Mouse (Mus musculus) neural tube, embryonic 15.5 days (tissue): ENCODE results near the gene Npy. TPM values are rescaled to one million over a fixed set of nuclear protein-coding genes. Genes with fewer than 3 reads are reported as not detected.

Experiments
- ATAC-seq: fragments of 200-750 bp; cut with Nextera tagmentation; 2 replicates; pipeline ENCODE4 v1.8.0; 2017; ENCODE audit warnings: mild to moderate bottlenecking, moderate TSS enrichment, moderate library complexity; ENCODE audit not compliant: low FRiP score
- H3K27ac ChIP-seq: fragments of 300-500 bp; sonication (generic); replicated peaks from 2 replicates; pipeline ENCODE4 v1.5.1; 2015; ENCODE audit warnings: mild to moderate bottlenecking, inconsistent platforms
- H3K27me3 ChIP-seq: fragments of 300-500 bp; sonication (generic); replicated peaks from 2 replicates; pipeline ENCODE4 v1.6.1; 2015; ENCODE audit warnings: inconsistent platforms
- H3K36me3 ChIP-seq: fragments of 300-500 bp; sonication (generic); 2 replicates; pipeline ENCODE4 v1.6.1; 2015; ENCODE audit warnings: inconsistent platforms
- H3K4me1 ChIP-seq: fragments of 300-500 bp; sonication (generic); 2 replicates; pipeline ENCODE4 v1.6.1; 2015; ENCODE audit warnings: inconsistent platforms
- H3K4me2 ChIP-seq: fragments of 300-500 bp; sonication (generic); 2 replicates; pipeline ENCODE4 v1.6.1; 2015; ENCODE audit warnings: inconsistent platforms, mild to moderate bottlenecking, moderate library complexity
- H3K4me3 ChIP-seq: fragments of 300-500 bp; sonication (generic); replicated peaks from 2 replicates; pipeline ENCODE4 v1.5.1; 2015; ENCODE audit warnings: mild to moderate bottlenecking, inconsistent platforms
- H3K9ac ChIP-seq: fragments of 300-500 bp; sonication (generic); replicated peaks from 2 replicates; pipeline ENCODE4 v1.6.1; 2015; ENCODE audit warnings: mild to moderate bottlenecking, inconsistent platforms
- H3K9me3 ChIP-seq: fragments of 300-500 bp; sonication (generic); replicated peaks from 2 replicates; pipeline ENCODE4 v1.6.1; 2016; ENCODE audit warnings: inconsistent platforms
- WGBS: fragments of 180-500 bp; shearing (Covaris S2); methylation state at CpG from one replicate; pipeline ENCODE4 v1.1.7; 2015; ENCODE audit warnings: mixed read lengths; 5-methylcytosine and 5-hydroxymethylcytosine counted together
- polyA plus RNA-seq: library from polyadenylated mRNA; unstranded; fragments of >200 nt; fragmentation: Nextera tagmentation; extraction: Ambion mirVana; gene quantifications from 2 replicates; pipeline ENCODE4 v1.2.1, GENCODE M21; 2015

Npy gene
- 307 and 358 TPM in 2 replicates for polyA plus RNA-seq

GRCm38 (mm10) chr6:49821961-49822870 is at the start of gene Npy:
Gene Npy, plus strand, starts transcription at chr6:49822710.
- Histone ChIP-seq H3K4me1 (peaks cover 17% of the 10 kb centered on the region), H3K27ac (peak within 1 kb of the TSS; percentile 64), H3K4me3 (peak within 1 kb of the TSS; percentile 46), H3K27me3 (peaks cover 43% of the 10 kb centered on the region), H3K9ac (peak within 1 kb of the TSS; percentile 47), H3K9me3 (no peaks in the 10 kb centered on the region), H3K4me2 (peak within 1 kb of the TSS; percentile 84), H3K36me3 (no peaks in the 10 kb centered on the region)
- WGBS: under 1% methylated on average over 66 of the region's 66 CpGs
- peak; percentile 60 for ATAC-seq

GRCm38 (mm10) chr6:49775006-49775405 is 47.5 kb upstream of the Npy start:
- WGBS: 56% methylated on average over 8 of the region's 8 CpGs
- Histone ChIP-seq H3K9me3 (no peaks in the 10 kb centered on the region), H3K36me3 (no peaks in the 10 kb centered on the region), H3K4me3 (no peak overlapping the region), H3K27ac (no peak overlapping the region), H3K4me2 (no peak overlapping the region), H3K9ac (no peak overlapping the region), H3K4me1 (peaks cover 21% of the 10 kb centered on the region), H3K27me3 (no peaks in the 10 kb centered on the region)
- no peak for ATAC-seq

GRCm38 (mm10) chr6:49778109-49778508 is 44.4 kb upstream of the Npy start:
- 54% methylated on average over 13 of the region's 13 CpGs for WGBS
- no peaks in the 10 kb centered on the region for H3K9me3 ChIP-seq
- H3K4me3 ChIP-seq: no peak overlapping the region
- H3K36me3 ChIP-seq: no peaks in the 10 kb centered on the region
- no peak overlapping the region for H3K9ac ChIP-seq
- H3K4me2 ChIP-seq: no peak overlapping the region
- H3K27me3 ChIP-seq: no peaks in the 10 kb centered on the region
- no peak for ATAC-seq
- 0 out of 2 replicates have a peak overlapping the region, but pooled peaks have one; percentile 6 for H3K27ac ChIP-seq
- peaks cover 21% of the 10 kb centered on the region for H3K4me1 ChIP-seq

GRCm38 (mm10) chr6:49778729-49779128 is 43.8 kb upstream of the Npy start:
- 75% methylated on average over 9 of the region's 9 CpGs for WGBS
- no peak for ATAC-seq
- H3K4me1 ChIP-seq: peaks cover 21% of the 10 kb centered on the region

GRCm38 (mm10) chr6:49779606-49780005 is 42.9 kb upstream of the Npy start:
- no peaks in the 10 kb centered on the region for H3K27me3 ChIP-seq
- no peak overlapping the region for H3K4me3 ChIP-seq
- H3K9ac ChIP-seq: no peak overlapping the region
- ATAC-seq: no peak
- peak overlapping the region; percentile 11; the same call in 1 of the 2 replicates for H3K4me2 ChIP-seq
- H3K36me3 ChIP-seq: no peaks in the 10 kb centered on the region
- H3K4me1 ChIP-seq: peaks cover 21% of the 10 kb centered on the region
- WGBS: 10% methylated on average over 7 of the region's 7 CpGs
- no peaks in the 10 kb centered on the region for H3K9me3 ChIP-seq
- H3K27ac ChIP-seq: peak overlapping the region; percentile 52

More at GRCm38 (mm10) chr6:49778729-49779128, 43.8 kb upstream of the Npy start:
- Histone ChIP-seq H3K4me3 (no peak overlapping the region), H3K36me3 (no peaks in the 10 kb centered on the region), H3K9me3 (no peaks in the 10 kb centered on the region), H3K4me2 (no peak overlapping the region), H3K27me3 (no peaks in the 10 kb centered on the region), H3K27ac (no peak overlapping the region), H3K9ac (no peak overlapping the region)

GRCm38 (mm10) chr6:49780846-49781400 is 41.6 kb upstream of the Npy start:
- Histone ChIP-seq H3K9me3 (no peaks in the 10 kb centered on the region), H3K9ac (no peak overlapping the region), H3K27me3 (no peaks in the 10 kb centered on the region), H3K4me2 (no peak overlapping the region), H3K4me1 (peaks cover 21% of the 10 kb centered on the region), H3K36me3 (no peaks in the 10 kb centered on the region), H3K4me3 (no peak overlapping the region), H3K27ac (no peak overlapping the region)
- ATAC-seq: no peak
- WGBS: 92% methylated on average over 9 of the region's 9 CpGs

- H3K36me3 ChIP-seq: no peaks in the 10 kb centered on the region
- H3K27ac ChIP-seq: no peak overlapping the region
- H3K4me3 ChIP-seq: no peak overlapping the region
- H3K4me2 ChIP-seq: no peak overlapping the region
- peaks cover 17% of the 10 kb centered on the region for H3K4me1 ChIP-seq
- no peaks in the 10 kb centered on the region for H3K9me3 ChIP-seq
- 91% methylated on average over 5 of the region's 5 CpGs for WGBS
- no peak for ATAC-seq
- H3K27me3 ChIP-seq: no peaks in the 10 kb centered on the region
- no peak overlapping the region for H3K9ac ChIP-seq
Observed at GRCm38 (mm10) chr6:49781852-49782251, 40.7 kb upstream of the Npy start.

- ATAC-seq: no peak
- no peaks in the 10 kb centered on the region for H3K9me3 ChIP-seq
- 82% methylated on average over 7 of the region's 7 CpGs for WGBS
- H3K4me1 ChIP-seq: peaks cover 15% of the 10 kb centered on the region
- no peaks in the 10 kb centered on the region for H3K36me3 ChIP-seq
- H3K27me3 ChIP-seq: no peaks in the 10 kb centered on the region
- H3K4me2 ChIP-seq: no peak overlapping the region
- no peak overlapping the region for H3K4me3 ChIP-seq
- H3K9ac ChIP-seq: no peak overlapping the region
- no peak overlapping the region for H3K27ac ChIP-seq
Observed at GRCm38 (mm10) chr6:49782679-49783078, 39.8 kb upstream of the Npy start.

- H3K36me3 ChIP-seq: no peaks in the 10 kb centered on the region
- H3K9me3 ChIP-seq: no peaks in the 10 kb centered on the region
- H3K4me3 ChIP-seq: no peak overlapping the region
- no peak overlapping the region for H3K4me2 ChIP-seq
- no peak overlapping the region for H3K27ac ChIP-seq
- no peaks in the 10 kb centered on the region for H3K27me3 ChIP-seq
- H3K9ac ChIP-seq: no peak overlapping the region
- no peak for ATAC-seq
- 80% methylated on average over 12 of the region's 12 CpGs for WGBS
- no peaks in the 10 kb centered on the region for H3K4me1 ChIP-seq
Observed at GRCm38 (mm10) chr6:49792524-49792923, 30.0 kb upstream of the Npy start.

GRCm38 (mm10) chr6:49804105-49804504 is 18.4 kb upstream of the Npy start:
- Histone ChIP-seq H3K9ac (no peak overlapping the region), H3K27ac (no peak overlapping the region), H3K4me2 (no peak overlapping the region), H3K4me1 (peaks cover 7% of the 10 kb centered on the region; the same call in 1 of the 2 replicates), H3K27me3 (no peaks in the 10 kb centered on the region), H3K36me3 (no peaks in the 10 kb centered on the region), H3K4me3 (no peak overlapping the region), H3K9me3 (no peaks in the 10 kb centered on the region)
- no peak for ATAC-seq
- WGBS: 53% methylated on average over 8 of the region's 8 CpGs

GRCm38 (mm10) chr6:49808076-49808475 is 14.4 kb upstream of the Npy start:
- peaks cover 7% of the 10 kb centered on the region; the same call in 1 of the 2 replicates for H3K4me1 ChIP-seq
- H3K4me2 ChIP-seq: peak overlapping the region; percentile 39
- H3K36me3 ChIP-seq: no peaks in the 10 kb centered on the region
- no peak overlapping the region for H3K27ac ChIP-seq
- H3K9me3 ChIP-seq: no peaks in the 10 kb centered on the region
- WGBS: 24% methylated on average over 13 of the region's 13 CpGs
- no peak overlapping the region for H3K9ac ChIP-seq
- peak; percentile 38; the same call in 1 of the 2 replicates for ATAC-seq
- H3K4me3 ChIP-seq: peak overlapping the region; percentile 13; the same call in 1 of the 2 replicates
- no peaks in the 10 kb centered on the region for H3K27me3 ChIP-seq

- Histone ChIP-seq H3K9ac (no peak overlapping the region), H3K27me3 (peaks cover 21% of the 10 kb centered on the region), H3K4me2 (no peak overlapping the region), H3K4me3 (no peak overlapping the region), H3K4me1 (peaks cover 5% of the 10 kb centered on the region), H3K9me3 (no peaks in the 10 kb centered on the region), H3K36me3 (no peaks in the 10 kb centered on the region), H3K27ac (no peak overlapping the region)
- ATAC-seq: no peak
- WGBS: 74% methylated on average over 5 of the region's 5 CpGs
Observed at GRCm38 (mm10) chr6:49817183-49817582, 5.3 kb upstream of the Npy start.
